Mouse (Mus musculus) neural tube, embryonic 12.5 days (tissue): Measurements from ENCODE around the gene Eef2. TPM values are rescaled to one million over a fixed set of nuclear protein-coding genes. Genes with fewer than 3 reads are reported as not detected.

Source experiments
- ATAC-seq: fragments of 200-750 bp; cut with Nextera tagmentation; 2 replicates; pipeline ENCODE4 v1.8.0; 2017; ENCODE audit warnings: low read depth, mild to moderate bottlenecking, moderate TSS enrichment, moderate library complexity; ENCODE audit not compliant: low FRiP score
- H3K27ac ChIP-seq: fragments of 300-500 bp; sonication (generic); 2 replicates; pipeline ENCODE4 v1.5.1; 2016
- H3K27me3 ChIP-seq: fragments of 300-500 bp; sonication (generic); replicated peaks from 2 replicates; pipeline ENCODE4 v1.6.1; 2016; ENCODE audit warnings: mild to moderate bottlenecking
- H3K36me3 ChIP-seq: fragments of 300-500 bp; sonication (generic); 2 replicates; pipeline ENCODE4 v1.6.1; 2016; ENCODE audit warnings: mild to moderate bottlenecking
- H3K4me1 ChIP-seq: fragments of 300-500 bp; sonication (generic); 2 replicates; pipeline ENCODE4 v1.6.1; 2016
- H3K4me2 ChIP-seq: fragments of 300-500 bp; sonication (generic); replicated peaks from 2 replicates; pipeline ENCODE4 v1.6.1; 2016; ENCODE audit warnings: mild to moderate bottlenecking
- H3K4me3 ChIP-seq: fragments of 300-500 bp; sonication (generic); 2 replicates; pipeline ENCODE4 v1.5.1; 2016
- H3K9ac ChIP-seq: fragments of 300-500 bp; sonication (generic); 2 replicates; pipeline ENCODE4 v1.6.1; 2016; ENCODE audit warnings: mild to moderate bottlenecking
- H3K9me3 ChIP-seq: fragments of 300-500 bp; sonication (generic); 2 replicates; pipeline ENCODE4 v1.6.1; 2016; ENCODE audit warnings: mild to moderate bottlenecking
- WGBS: fragments of 180-500 bp; shearing (Covaris S2); methylation state at CpG from one replicate; pipeline ENCODE4 v1.1.7; 2016; 5-methylcytosine and 5-hydroxymethylcytosine counted together
- polyA plus RNA-seq: library from polyadenylated mRNA; unstranded; fragments of >200 nt; fragmentation: Nextera tagmentation; extraction: Ambion mirVana; gene quantifications from 2 replicates; pipeline ENCODE4 v1.2.1, GENCODE M21; 2016

The Eef2 gene
- polyA plus RNA-seq, 1 experiment from 2014 or later = 515 TPM

DNA sequence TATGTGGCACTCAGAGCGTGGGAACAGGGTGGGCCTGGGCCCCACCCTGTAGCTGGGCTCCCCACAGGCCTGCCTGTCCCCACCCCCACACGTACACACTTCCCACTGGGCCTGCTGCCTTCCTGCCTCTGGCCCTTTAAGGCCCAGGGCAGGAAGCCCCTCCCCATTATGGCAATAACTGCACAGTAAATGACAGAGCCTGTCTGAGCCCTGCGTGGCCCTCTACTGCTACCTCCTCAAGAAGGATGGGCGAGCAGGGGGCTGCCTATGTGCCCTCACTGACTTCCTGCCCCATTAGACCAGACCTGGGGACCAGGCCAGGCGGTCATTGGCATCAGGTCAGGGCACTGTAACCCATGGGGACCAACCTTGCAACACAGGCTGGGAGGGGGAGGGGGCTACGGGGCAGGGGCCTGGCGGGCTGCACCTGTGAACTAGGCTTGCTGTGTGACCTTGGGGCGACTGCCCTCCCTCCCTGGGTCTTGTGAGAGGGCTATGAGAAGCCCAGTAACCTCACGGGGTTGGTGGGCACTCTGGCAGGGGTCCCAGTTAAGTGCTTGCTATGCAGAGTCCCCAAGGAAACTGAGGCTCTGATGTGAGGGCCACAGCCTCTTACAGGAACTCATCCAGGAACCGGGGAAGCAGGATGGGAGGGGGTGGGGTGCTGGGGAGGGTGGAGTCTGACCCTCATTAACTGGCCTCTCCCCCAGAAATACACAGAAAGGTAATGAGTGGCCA lies 35.5 kb upstream of the Eef2 start:
- H3K36me3 ChIP-seq = peaks cover 27% of the 10 kb centered on the region
- peak overlapping the region; percentile 41; the same call in 1 of the 2 replicates for H3K9ac ChIP-seq
- H3K4me2 ChIP-seq = peak overlapping the region; percentile 99
- H3K27me3 ChIP-seq = peaks cover 2% of the 10 kb centered on the region
- ATAC-seq = no peak
- H3K9me3 ChIP-seq = no peaks in the 10 kb centered on the region
- no peak overlapping the region for H3K27ac ChIP-seq
- H3K4me1 ChIP-seq = peaks cover 59% of the 10 kb centered on the region
- WGBS = 68% methylated on average over 10 of the region's 10 CpGs
- H3K4me3 ChIP-seq = no peak overlapping the region

DNA sequence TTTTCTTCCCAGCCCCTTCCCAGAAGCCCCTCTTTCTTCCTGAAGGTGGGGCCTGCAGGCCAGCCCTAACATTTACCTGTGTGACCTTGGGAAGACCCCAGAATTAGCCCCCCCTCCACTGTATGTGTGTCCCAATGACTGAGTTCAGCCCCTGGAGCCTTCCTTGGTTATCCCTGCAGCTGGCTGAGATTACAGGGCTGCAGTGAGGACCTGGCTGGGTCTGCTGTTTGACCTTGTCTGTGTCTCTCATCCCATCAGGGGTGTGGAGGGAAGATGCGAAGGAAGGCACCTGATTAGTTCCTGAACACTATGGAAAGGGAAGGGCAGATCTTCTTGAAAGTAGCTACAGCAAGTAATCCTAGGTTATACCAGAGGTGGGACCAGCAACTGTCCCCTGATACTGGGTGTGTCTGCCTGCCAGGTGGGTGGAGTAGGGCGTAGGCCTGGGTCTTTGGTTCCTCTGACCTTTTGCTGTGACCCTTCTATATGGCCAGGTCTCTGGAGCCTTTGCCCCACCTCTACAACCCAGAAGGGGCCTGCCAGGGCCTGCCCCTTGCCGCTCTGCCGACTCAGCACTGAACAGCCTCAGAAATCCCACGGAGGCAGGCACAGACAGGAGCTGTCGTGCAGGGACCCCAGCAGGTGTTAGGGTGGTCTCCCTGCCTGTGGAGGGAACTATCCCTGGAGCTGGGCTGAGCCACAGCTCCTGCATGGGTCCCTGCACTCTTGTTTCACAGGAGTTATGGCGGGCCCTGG lies 34.8 kb upstream of the Eef2 start:
- H3K9ac ChIP-seq = peak overlapping the region; percentile 41
- peak overlapping the region; percentile 99 for H3K4me2 ChIP-seq
- H3K4me1 ChIP-seq = peaks cover 57% of the 10 kb centered on the region
- no peak overlapping the region for H3K4me3 ChIP-seq
- H3K36me3 ChIP-seq = peaks cover 34% of the 10 kb centered on the region
- ATAC-seq = no peak
- no peaks in the 10 kb centered on the region for H3K9me3 ChIP-seq
- no peak overlapping the region for H3K27ac ChIP-seq
- H3K27me3 ChIP-seq = no peaks in the 10 kb centered on the region
- WGBS = 85% methylated on average over 7 of the region's 7 CpGs

DNA sequence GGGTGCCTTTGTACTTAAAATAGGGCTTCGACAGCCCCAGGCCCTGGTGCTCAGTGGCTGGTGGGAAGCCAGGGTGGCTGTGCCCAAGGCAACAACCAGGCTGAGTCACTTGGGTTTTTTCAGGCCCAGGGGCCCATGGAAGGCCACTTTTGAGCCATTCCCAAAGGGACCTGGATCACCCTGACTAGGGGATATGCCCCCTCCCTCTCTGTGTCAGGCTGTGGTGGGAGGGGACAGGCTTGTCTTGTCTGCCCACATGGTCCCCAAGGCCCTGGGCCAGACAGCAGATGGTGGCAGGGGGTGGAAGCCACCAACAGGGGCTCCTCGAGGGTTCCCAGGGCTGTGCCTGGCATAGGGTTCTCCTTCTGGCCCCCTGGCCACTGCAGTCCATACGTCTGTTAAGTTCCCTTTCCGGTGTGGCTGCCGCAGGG lies 33.9 kb upstream of the Eef2 start:
- 0 out of 2 replicates have a peak overlapping the region, but pooled peaks have one; percentile 33 for H3K9ac ChIP-seq

GRCm38 (mm10) chr10:81143157-81143633 lies 33.2 kb upstream of the Eef2 start:
- Histone ChIP-seq H3K4me2 (no peak overlapping the region), H3K27ac (no peak overlapping the region), H3K27me3 (no peaks in the 10 kb centered on the region), H3K9me3 (no peaks in the 10 kb centered on the region), H3K36me3 (peaks cover 50% of the 10 kb centered on the region), H3K4me1 (peaks cover 54% of the 10 kb centered on the region), H3K9ac (no peak overlapping the region), H3K4me3 (no peak overlapping the region)
- 91% methylated on average over 7 of the region's 7 CpGs for WGBS
- no peak for ATAC-seq

More for the DNA sequence above, 33.9 kb upstream of the Eef2 start:
- no peaks in the 10 kb centered on the region for H3K27me3 ChIP-seq
- peak overlapping the region; percentile 99 for H3K4me2 ChIP-seq
- H3K4me1 ChIP-seq = peaks cover 57% of the 10 kb centered on the region
- no peak for ATAC-seq
- no peak overlapping the region for H3K27ac ChIP-seq
- no peaks in the 10 kb centered on the region for H3K9me3 ChIP-seq
- H3K4me3 ChIP-seq = no peak overlapping the region
- peaks cover 43% of the 10 kb centered on the region for H3K36me3 ChIP-seq
- 72% methylated on average over 5 of the region's 5 CpGs for WGBS

GRCm38 (mm10) chr10:81143845-81144437 lies 32.5 kb upstream of the Eef2 start:
- no peaks in the 10 kb centered on the region for H3K27me3 ChIP-seq
- no peak for ATAC-seq
- WGBS = 95% methylated on average over 52 of the region's 52 CpGs
- no peak overlapping the region for H3K9ac ChIP-seq
- H3K9me3 ChIP-seq = no peaks in the 10 kb centered on the region
- peaks cover 57% of the 10 kb centered on the region for H3K36me3 ChIP-seq
- H3K4me2 ChIP-seq = no peak overlapping the region
- H3K27ac ChIP-seq = no peak overlapping the region
- H3K4me3 ChIP-seq = no peak overlapping the region
- H3K4me1 ChIP-seq = peaks cover 46% of the 10 kb centered on the region

DNA sequence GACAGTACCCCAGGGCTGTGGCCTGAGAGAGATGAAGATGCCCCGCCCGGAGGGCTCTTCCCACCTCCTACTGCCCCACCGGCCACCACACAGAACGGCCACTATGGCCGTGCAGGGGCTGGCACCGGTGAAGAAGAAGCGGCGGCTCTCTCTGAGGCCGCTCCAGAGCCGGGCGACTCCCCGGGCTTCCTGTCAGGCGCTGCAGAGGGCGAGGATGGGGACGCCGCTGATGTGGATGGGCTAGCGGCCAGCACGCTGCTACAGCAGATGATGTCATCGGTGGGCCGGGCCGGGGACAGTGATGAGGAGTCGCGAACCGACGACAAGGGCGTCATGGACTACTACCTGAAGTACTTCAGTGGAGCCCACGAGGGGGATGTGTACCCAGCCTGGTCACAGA lies 31.8 kb upstream of the Eef2 start:
- no peak overlapping the region for H3K9ac ChIP-seq
- H3K4me2 ChIP-seq = no peak overlapping the region
- no peak overlapping the region for H3K27ac ChIP-seq
- H3K36me3 ChIP-seq = peaks cover 64% of the 10 kb centered on the region
- H3K9me3 ChIP-seq = no peaks in the 10 kb centered on the region
- H3K27me3 ChIP-seq = no peaks in the 10 kb centered on the region
- no peak for ATAC-seq
- H3K4me3 ChIP-seq = no peak overlapping the region
- peaks cover 39% of the 10 kb centered on the region for H3K4me1 ChIP-seq
- WGBS = 92% methylated on average over 27 of the region's 27 CpGs

GRCm38 (mm10) chr10:81145307-81145706 lies 31.1 kb upstream of the Eef2 start:
- no peak overlapping the region for H3K4me3 ChIP-seq
- H3K4me2 ChIP-seq = no peak overlapping the region
- no peaks in the 10 kb centered on the region for H3K27me3 ChIP-seq
- no peak overlapping the region for H3K27ac ChIP-seq
- WGBS = 95% methylated on average over 6 of the region's 6 CpGs
- H3K4me1 ChIP-seq = peaks cover 33% of the 10 kb centered on the region
- no peak overlapping the region for H3K9ac ChIP-seq
- no peaks in the 10 kb centered on the region for H3K9me3 ChIP-seq
- ATAC-seq = no peak
- peaks cover 70% of the 10 kb centered on the region for H3K36me3 ChIP-seq

GRCm38 (mm10) chr10:81145778-81146177 lies 30.7 kb upstream of the Eef2 start:
- Histone ChIP-seq H3K27ac (no peak overlapping the region), H3K4me3 (no peak overlapping the region), H3K9me3 (no peaks in the 10 kb centered on the region), H3K4me1 (peaks cover 28% of the 10 kb centered on the region), H3K36me3 (peaks cover 74% of the 10 kb centered on the region), H3K27me3 (no peaks in the 10 kb centered on the region), H3K4me2 (no peak overlapping the region), H3K9ac (no peak overlapping the region)
- ATAC-seq = no peak
- 94% methylated on average over 7 of the region's 7 CpGs for WGBS

DNA sequence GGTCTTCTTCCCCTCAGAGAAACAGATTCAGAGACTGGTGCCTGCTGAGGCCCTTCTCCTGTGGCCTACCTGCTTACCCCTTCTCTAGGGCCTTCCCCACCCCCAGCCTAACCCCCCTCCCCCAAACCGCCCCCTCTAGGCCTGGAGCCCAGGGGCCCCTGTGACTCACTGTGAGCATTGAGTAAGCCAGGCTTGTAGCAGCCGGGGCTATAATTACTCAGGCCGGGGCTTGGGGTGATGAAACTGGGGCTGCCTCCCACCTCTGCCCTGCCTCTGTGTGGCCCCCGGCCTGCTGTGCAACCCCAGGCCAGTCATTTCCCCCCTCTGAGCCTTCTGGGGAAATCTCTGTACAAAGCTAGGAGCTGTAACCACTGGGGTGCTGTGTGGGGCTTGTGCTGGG lies 30.1 kb upstream of the Eef2 start:
- Histone ChIP-seq H3K36me3 (peaks cover 74% of the 10 kb centered on the region), H3K4me1 (peaks cover 23% of the 10 kb centered on the region), H3K9ac (no peak overlapping the region), H3K4me2 (no peak overlapping the region), H3K4me3 (no peak overlapping the region), H3K27ac (no peak overlapping the region), H3K27me3 (no peaks in the 10 kb centered on the region), H3K9me3 (no peaks in the 10 kb centered on the region)
- no peak for ATAC-seq
- WGBS = 95% methylated on average over 4 of the region's 4 CpGs

DNA sequence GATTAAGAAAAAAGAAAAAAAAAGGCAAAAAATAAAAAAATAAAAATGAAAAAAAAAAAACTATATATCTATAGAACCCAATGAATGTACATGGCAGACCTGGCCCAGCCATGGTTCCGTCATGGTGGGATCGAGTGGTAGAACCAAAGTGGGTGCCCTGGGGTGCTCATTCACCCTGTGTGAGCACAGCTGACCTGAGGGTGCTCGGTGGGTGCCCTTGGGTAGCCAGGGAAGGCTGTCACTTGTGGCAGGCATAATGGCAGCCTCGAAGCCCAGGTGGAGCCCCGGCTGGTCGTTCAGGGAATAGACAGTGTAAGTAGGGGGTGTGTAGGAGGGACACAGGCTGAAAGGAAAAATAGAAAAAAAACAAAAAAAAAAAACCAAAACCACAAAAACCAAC lies 25.2 kb upstream of the Eef2 start:
- H3K36me3 ChIP-seq = peaks cover 83% of the 10 kb centered on the region

GRCm38 (mm10) chr10:81152609-81153008 lies 23.8 kb upstream of the Eef2 start:
- Histone ChIP-seq H3K27ac (no peak overlapping the region), H3K9me3 (no peaks in the 10 kb centered on the region), H3K9ac (no peak overlapping the region), H3K36me3 (peaks cover 83% of the 10 kb centered on the region), H3K27me3 (no peaks in the 10 kb centered on the region), H3K4me1 (no peaks in the 10 kb centered on the region), H3K4me2 (no peak overlapping the region), H3K4me3 (no peak overlapping the region)
- 77% methylated on average over 12 of the region's 12 CpGs for WGBS
- no peak for ATAC-seq

More for the DNA sequence above, 25.2 kb upstream of the Eef2 start:
- 74% methylated on average over 6 of the region's 6 CpGs for WGBS
- Histone ChIP-seq H3K27me3 (no peaks in the 10 kb centered on the region), H3K4me2 (no peak overlapping the region), H3K9me3 (no peaks in the 10 kb centered on the region), H3K4me1 (no peaks in the 10 kb centered on the region), H3K4me3 (no peak overlapping the region), H3K27ac (no peak overlapping the region), H3K9ac (no peak overlapping the region)
- no peak for ATAC-seq

GRCm38 (mm10) chr10:81154313-81154712 lies 22.1 kb upstream of the Eef2 start:
- Histone ChIP-seq H3K36me3 (peaks cover 82% of the 10 kb centered on the region), H3K4me1 (no peaks in the 10 kb centered on the region), H3K4me3 (no peak overlapping the region), H3K27me3 (no peaks in the 10 kb centered on the region), H3K9me3 (no peaks in the 10 kb centered on the region), H3K27ac (no peak overlapping the region), H3K9ac (no peak overlapping the region), H3K4me2 (no peak overlapping the region)
- WGBS = 92% methylated on average over 12 of the region's 12 CpGs
- no peak for ATAC-seq
